Mouse (Mus musculus): Measurements from ENCODE around the gene Gm42715.
A peak's percentile ranks its signal among the peaks of the same experiment; 100 is the strongest.
"Not testable (repeated sequence)": the region's sequence is repeated elsewhere in the genome, so short reads cannot be mapped to it uniquely, and the experiment has no call there.

Gm42715 gene

DNA sequence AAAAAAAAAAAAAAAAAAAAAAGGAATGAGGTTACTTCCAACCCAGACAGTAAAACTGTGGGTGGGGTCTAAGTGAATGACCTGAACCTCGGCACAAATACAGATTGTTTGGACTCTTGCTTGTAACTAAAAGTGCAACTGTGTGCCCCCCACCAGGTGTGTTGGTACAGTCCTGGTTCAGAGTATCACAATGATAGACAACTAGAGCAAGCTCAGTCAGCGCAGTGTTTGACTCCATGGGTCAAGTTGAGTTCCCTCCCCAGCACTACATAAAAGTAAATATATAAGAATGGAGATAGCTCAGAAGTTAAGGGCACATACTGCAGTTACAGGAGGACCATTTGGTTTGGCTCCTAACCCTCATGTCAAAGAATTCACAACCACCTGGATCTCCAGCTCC lies 22.0 kb upstream of the Gm42715 start:
- DNase-seq (ENCODE audit: low spot score in 2 of 2): no peak

- peak; percentile 27 to 59 for DNase-seq (ENCODE audit: low spot score in 2 of 2)
Observed at GRCm38 (mm10) chr7:127498407-127498806, 21.0 kb upstream of the Gm42715 start.

DNA sequence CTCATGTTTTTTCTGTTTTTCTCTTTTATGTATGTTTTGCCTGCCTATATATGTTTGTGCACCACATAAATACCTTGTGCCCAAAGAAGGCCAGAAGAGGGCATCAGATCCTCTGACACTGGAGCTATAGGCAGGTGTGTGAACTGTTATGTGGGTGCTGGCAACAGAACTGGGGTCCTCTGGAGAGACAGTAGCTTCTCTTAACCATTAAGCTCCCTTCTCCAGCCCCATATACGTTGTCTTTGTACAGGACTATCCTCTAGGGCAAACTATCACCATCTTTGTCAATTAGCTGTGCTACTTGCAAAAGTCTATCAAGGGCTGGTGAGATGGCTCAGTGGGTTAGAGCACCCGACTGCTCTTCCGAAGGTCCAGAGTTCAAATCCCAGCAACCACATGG lies 11.1 kb upstream of the Gm42715 start:
- DNase-seq (ENCODE audit: low spot score in 2 of 2): no peak

- not testable (repeated sequence) for DNase-seq (ENCODE audit: low spot score in 2 of 2)
Observed at GRCm38 (mm10) chr7:127509830-127510229, 9.6 kb upstream of the Gm42715 start.

- DNase-seq (ENCODE audit: low spot score in 2 of 2): no peak
Observed at GRCm38 (mm10) chr7:127511241-127511640, 8.1 kb upstream of the Gm42715 start.

DNA sequence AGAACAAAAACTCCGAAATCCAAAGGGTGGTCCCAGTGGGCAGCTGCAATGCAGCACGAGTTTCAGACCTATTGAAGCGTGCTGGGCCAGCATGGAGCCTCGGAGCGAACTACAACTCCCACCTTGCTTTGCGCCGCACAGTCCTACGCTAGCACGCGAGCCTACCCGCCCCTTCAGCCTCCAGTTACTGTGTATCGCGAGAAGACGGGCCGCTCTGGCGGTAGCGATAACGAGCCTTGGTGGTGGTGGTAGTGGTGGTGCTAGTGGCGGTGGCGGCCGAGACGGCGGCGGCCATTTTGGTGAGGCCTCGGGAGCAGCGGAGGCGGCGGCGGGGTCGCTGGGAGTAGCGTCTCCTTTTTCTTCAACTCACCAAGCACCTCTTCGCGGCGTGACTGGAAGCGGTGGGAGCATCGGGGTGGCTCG lies 7.6 kb upstream of the Gm42715 start, which contains the start of gene Srcap:
TSS of gene Srcap (plus strand) at position 176 of the 423 bp plus-strand sequence.
- peak; percentile 89 to 95 for DNase-seq (ENCODE audit: low spot score in 2 of 2)

DNA sequence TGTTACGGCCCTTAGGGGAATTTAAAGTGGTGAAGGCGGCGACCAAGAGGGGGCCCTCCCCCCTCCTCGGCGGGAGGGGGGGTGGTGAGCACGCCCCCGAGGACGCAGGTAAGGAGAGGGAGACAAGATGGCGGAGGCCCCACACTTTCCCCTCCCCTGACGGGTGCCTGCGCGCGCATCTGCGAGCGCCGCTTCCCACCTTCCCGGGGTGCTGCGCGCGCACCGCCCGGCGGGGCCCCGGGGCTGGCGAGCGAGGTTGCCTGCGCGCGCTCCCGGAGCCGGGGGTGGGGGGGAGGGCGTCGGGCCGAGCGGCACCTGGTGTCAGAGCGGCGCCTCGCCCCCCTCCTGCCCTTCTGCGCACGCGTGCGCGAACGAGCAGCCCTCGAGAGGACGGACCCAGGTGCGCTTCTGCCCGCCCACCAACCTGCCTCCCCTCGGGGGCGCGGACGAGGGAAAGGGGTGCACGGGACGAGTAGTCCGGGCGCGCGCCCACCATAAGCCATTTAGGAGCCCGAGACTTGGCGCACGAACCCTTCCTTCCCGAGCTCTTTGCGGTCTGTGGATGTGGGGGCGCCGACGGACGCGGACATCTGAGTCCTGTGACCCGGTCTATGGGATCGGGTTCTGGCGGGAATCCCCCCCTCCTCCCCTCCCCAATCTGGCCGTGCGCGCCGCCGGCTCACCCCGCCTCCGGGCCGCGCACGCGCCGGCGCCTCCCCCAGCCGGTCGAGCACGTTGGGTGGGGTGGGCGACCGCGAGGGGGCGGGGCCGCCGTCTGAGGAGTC lies 7.0 kb upstream of the Gm42715 start:
- DNase-seq (ENCODE audit: low spot score in 2 of 2): peak; percentile 87 to 91

DNA sequence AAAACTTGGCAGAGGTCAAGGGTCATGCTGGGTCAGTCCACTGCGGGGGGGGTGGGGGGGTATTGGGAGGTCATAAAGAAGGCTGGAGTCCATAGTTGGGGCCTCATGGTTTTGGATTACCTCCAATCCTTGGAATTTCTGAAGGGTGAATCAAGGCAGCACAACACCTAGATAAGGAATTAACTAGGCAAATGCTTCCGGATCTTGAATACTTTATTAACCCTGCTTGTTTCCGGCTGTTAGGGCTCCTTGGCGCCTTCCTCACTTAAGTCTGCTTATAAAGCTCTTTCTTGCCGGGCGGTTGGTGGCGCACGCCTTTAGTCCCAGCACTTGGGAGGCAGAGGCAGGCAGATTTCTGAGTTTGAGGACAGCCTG lies 6.4 kb upstream of the Gm42715 start:
- DNase-seq (ENCODE audit: low spot score in 2 of 2): peak in 1 of 2 experiments; percentile 17

- no peak for DNase-seq (ENCODE audit: low spot score in 2 of 2)
Observed at GRCm38 (mm10) chr7:127513781-127514180, 5.6 kb upstream of the Gm42715 start.

DNA sequence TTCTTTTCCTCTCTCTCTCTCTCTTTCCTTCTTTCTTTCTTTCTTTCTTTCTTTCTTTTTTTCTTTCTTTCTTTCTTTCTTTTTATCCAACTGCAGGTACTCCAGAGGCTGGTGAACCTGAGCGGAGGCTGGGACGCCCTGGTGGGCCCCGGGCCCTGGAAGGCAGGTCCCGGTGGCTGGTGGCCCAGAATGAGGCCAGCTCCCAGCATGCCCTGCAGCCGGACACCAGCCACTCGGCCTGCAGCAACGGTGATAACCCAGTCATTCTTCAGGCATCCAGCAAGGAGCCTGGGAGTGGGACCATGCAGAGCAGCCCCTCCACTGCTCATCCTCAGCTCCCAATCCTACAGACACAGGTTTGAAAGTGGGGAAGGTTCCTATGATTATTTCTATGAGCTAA lies 3.5 kb upstream of the Gm42715 start:
- no peak for DNase-seq (ENCODE audit: low spot score in 2 of 2)

DNA sequence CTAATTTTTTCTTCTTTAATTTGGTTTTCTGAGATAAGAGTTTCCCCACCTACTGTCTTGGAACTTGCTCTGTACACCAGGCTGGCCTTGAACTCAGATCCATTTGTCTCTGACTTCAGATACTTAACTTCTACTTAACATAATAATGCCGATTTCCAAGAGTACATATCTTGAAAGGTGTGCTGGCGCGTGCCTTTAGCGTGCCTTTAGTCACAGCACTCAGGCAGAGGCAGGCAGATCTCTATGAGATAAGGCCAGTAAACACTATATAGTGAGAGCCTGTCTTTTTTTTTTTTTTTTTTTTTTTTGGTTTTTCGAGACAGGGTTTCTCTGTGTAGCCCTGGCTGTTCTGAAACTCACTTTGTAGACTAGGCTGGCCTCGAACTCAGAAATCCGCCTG lies 3.0 kb upstream of the Gm42715 start:
- no peak for DNase-seq (ENCODE audit: low spot score in 2 of 2)

GRCm38 (mm10) chr7:127541671-127542070 lies 22.3 kb downstream of the Gm42715 start:
- no peak for DNase-seq (ENCODE audit: low spot score in 2 of 2)

GRCm38 (mm10) chr7:127549116-127549835 lies 29.9 kb downstream of the Gm42715 start:
- no peak for DNase-seq (ENCODE audit: low spot score in 2 of 2)

DNA sequence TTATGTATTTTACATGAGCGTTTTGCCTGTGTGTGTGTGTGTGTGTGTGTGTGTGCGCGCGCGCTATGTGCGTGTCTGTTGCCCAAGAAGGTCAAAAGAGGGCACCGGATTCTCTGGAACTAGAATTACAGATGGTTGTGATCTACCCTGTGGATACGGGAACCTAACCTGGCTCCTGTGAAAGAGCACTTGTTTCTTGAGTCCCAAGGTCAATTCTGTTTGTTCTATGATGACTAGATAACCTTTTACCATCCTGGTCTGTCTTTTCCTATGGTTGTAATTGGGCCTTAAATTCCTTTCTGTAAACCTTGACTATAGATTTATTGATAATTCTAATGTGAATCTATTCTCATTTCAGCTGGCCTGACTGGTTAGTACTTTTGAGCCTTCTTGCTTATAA lies 32.2 kb downstream of the Gm42715 start:
- no peak for DNase-seq (ENCODE audit: low spot score in 2 of 2)

DNA sequence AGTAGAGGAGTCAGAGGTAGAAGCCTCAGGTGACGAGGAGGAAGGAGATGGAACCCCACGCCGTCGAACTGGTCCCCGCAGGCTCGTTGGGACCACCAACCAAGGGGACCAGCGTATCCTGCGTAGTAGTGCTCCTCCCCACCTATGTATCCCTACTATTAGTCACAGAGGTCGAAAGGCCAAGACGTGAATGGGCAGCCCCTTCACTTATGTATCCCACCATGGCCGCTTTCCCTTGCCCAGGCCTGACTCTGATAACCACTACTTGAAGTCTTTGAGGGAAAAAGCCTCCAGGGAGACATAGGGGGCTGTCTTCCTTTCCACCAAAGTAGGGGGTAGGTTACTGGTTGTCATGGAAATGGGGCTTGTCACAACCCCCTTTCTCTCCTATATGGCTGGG lies 41.2 kb downstream of the Gm42715 start:
- no peak for DNase-seq (ENCODE audit: low spot score in 2 of 2)

- DNase-seq (ENCODE audit: low spot score in 2 of 2): no peak
Observed at GRCm38 (mm10) chr7:127561340-127561858, 42.0 kb downstream of the Gm42715 start, which contains the start of gene Tmem265. TSS of gene Tmem265 (plus strand) at chr7:127561390.

- no peak for DNase-seq (ENCODE audit: low spot score in 2 of 2)
Observed at GRCm38 (mm10) chr7:127564381-127565150, 45.2 kb downstream of the Gm42715 start.

DNA sequence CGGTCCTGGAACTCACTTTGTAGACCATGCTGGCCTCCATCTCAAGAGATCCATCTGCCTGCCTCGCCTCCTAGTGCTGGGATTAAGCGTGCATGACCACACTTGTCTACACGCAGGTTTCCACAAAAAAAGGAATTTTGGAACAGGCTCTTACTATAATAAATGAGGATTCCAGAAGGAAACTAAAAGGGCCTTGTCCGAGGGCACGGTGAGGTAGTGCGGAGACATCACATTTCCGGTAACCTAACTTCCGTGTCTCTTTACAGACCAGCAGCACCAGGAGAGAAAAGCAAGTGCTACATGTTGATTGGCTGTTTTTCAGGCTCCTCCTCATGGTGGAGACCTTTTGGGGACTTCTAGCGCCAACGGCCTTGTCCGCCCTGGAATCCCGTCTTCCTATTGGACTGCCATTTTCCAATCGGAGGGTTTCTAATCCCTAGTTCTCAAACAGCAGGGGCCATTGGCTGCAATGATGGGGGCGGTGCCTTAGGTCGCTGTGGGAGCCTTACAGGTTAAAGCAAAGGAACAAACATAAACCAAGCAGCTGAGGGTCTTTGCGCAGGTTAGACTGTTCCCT lies 53.6 kb downstream of the Gm42715 start, which contains the start of gene Phkg2:
TSS of gene Phkg2 (plus strand) at position 446 of the 577 bp plus-strand sequence.
- DNase-seq (ENCODE audit: low spot score in 2 of 2): peak; percentile 73 to 77

DNA sequence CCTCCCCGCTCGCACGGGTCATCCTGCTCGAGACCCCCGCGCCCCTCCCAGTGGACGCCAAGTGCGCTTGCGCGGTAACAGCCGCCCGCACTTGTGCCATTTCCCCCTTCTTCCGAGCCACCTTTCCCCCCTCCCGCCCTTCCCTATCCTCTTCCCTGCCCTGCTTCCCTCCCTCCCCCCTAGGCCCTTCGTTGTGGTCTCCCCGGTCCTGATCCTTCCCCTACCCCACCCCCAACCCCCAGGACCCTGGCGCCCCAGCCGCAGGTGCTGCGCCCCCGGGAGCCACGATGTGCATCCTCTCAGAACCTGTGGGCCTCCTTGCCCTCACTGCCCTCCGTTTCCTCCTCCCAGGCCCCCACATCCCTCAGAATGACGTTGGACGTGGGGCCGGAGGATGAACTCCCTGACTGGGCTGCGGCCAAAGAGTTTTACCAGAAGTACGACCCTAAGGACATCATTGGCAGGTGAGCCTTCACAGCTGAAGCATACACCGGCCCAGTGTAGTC lies 54.2 kb downstream of the Gm42715 start:
- no peak for DNase-seq (ENCODE audit: low spot score in 2 of 2)

DNA sequence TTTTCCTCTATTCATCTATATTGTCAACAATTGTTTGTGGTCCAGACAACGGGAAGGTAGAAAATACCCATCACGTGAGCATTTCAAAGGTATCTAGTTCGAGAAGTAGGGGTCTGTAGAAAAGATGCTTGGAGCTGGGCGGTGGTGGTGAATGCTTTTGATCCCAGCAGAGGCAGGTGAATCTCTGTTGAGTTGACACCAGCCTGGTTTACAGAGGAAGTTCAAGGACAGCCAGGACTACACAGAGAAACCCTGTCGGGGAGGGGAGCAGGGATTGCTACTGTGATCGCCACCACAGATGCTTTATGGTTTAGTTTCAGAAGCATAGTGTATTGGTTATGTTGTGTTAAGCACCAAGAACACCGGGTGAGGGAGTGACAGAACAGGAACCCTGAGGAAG lies 54.7 kb downstream of the Gm42715 start:
- DNase-seq (ENCODE audit: low spot score in 2 of 2): no peak

DNA sequence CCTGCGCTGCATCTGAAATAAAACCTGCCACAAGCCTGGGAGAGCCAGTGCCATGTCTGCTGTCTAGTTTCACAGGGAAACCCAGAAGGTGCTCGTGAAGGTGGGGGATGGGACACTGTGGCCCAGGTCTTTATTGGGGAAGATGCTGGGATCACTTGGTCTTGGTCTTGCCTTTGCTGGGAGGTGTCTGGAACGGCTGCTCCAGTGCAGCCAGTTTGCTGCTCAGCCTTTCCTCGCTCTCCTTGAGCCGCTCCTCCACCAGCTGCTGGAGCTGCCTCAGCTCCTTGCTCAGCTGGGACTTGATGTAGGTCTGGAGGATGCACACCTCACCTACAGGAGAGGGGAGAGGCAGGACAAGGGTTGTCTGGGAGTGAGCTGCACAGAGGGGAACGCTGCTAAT lies 63.9 kb downstream of the Gm42715 start:
- no peak for DNase-seq (ENCODE audit: low spot score in 2 of 2)

All from spleen, postnatal 14 days (tissue).